Mouse (Mus musculus) CH12.LX (cell line): ENCODE results near the gene Tnfrsf14. TPM values are rescaled to one million over a fixed set of nuclear protein-coding genes. Genes with fewer than 3 reads are reported as not detected.

ENCODE experiments used
- DNase-seq: peaks from one replicate; pipeline ENCODE4 v3.0.0-alpha.2; 2013; ENCODE audit errors: extremely low read depth
- H3K27ac ChIP-seq: 2 replicates; pipeline ENCODE4 v1.5.1; 2012; ENCODE audit warnings: low read depth, mild to moderate bottlenecking, control low read depth, moderate library complexity; ENCODE audit not compliant: insufficient read depth
- H3K27me3 ChIP-seq: replicated peaks from 2 replicates; pipeline ENCODE3; 2012; ENCODE audit warnings: inconsistent platforms
- H3K36me3 ChIP-seq, 2 experiments: replicated peaks in 1 of 2; 2 replicates each; pipeline versions ENCODE3 to v1.6.1; 2012; ENCODE audit warnings: inconsistent platforms in 1 of 2, low read length in 1 of 2, mild to moderate bottlenecking in 1 of 2, mixed read lengths in 1 of 2, moderate library complexity in 1 of 2; ENCODE audit not compliant: control insufficient read depth in 1 of 2, insufficient read depth in 1 of 2
- H3K4me1 ChIP-seq, 2 experiments: 2 replicates each; pipeline ENCODE4 v1.6.1; 2012; ENCODE audit warnings: inconsistent platforms in 1 of 2, moderate library complexity in 1 of 2; ENCODE audit not compliant: insufficient read depth in 2 of 2, control insufficient read depth in 1 of 2
- H3K4me2 ChIP-seq: 2 replicates; pipeline ENCODE4 v1.6.1; 2012; ENCODE audit warnings: low read depth, mild to moderate bottlenecking, control low read depth; ENCODE audit not compliant: poor library complexity, insufficient read depth, severe bottlenecking
- H3K4me3 ChIP-seq, 3 experiments: fragments of 150-350 bp in 1 of 3; sonication (generic) in 1 of 3; replicated peaks in 1 of 3; 2 replicates each; pipeline versions ENCODE3 to v1.5.1; 2011 to 2012; ENCODE audit warnings: low read depth in 2 of 3, low read length in 2 of 3, mild to moderate bottlenecking in 2 of 3, moderate library complexity in 2 of 3, control low read depth in 1 of 3, improper control_type of control experiment in 1 of 3, inconsistent platforms in 1 of 3, mixed read lengths in 1 of 3; ENCODE audit not compliant: poor library complexity in 1 of 3
- H3K79me2 ChIP-seq: replicated peaks from 2 replicates; pipeline ENCODE4 v1.6.1; 2012; ENCODE audit warnings: mild to moderate bottlenecking, moderate library complexity; ENCODE audit not compliant: control insufficient read depth, poor library complexity, insufficient read depth, severe bottlenecking; ENCODE audit errors: extremely low read depth
- H3K9ac ChIP-seq: 2 replicates; pipeline ENCODE4 v1.6.1; 2012; ENCODE audit warnings: low read depth, mild to moderate bottlenecking, control low read depth, moderate library complexity; ENCODE audit not compliant: insufficient read depth
- H3K9me3 ChIP-seq: replicated peaks from 2 replicates; pipeline ENCODE3; 2012; ENCODE audit warnings: low read length, inconsistent platforms, mixed read lengths
- BHLHE40 ChIP-seq: IDR thresholded peaks from 2 replicates; pipeline ENCODE4 v1.6.1; 2011; ENCODE audit warnings: mild to moderate bottlenecking, low read depth, low read length, improper control_type of control experiment
- ELF1 ChIP-seq: IDR thresholded peaks from 2 replicates; pipeline ENCODE4 v1.6.1; 2014; ENCODE audit warnings: low read depth, mild to moderate bottlenecking, inconsistent platforms, low read length, improper control_type of control experiment
- EP300 ChIP-seq: IDR thresholded peaks from 2 replicates; pipeline ENCODE4 v1.6.1; 2011; ENCODE audit warnings: low read length, improper control_type of control experiment
- ETS1 ChIP-seq: conservative IDR thresholded peaks from 2 replicates; pipeline ENCODE4 v1.6.1; 2012; ENCODE audit warnings: low read depth, mild to moderate bottlenecking, inconsistent platforms, low read length, improper control_type of control experiment, moderate library complexity
- GABPA ChIP-seq: IDR thresholded peaks from 2 replicates; pipeline ENCODE4 v1.6.1; 2012; ENCODE audit warnings: low read depth, low read length, improper control_type of control experiment, inconsistent platforms; ENCODE audit not compliant: insufficient replicate concordance
- HCFC1 ChIP-seq: IDR thresholded peaks from 2 replicates; pipeline ENCODE4 v1.6.1; 2012; ENCODE audit warnings: low read depth, mild to moderate bottlenecking, inconsistent platforms, low read length, improper control_type of control experiment
- IRF4 ChIP-seq: IDR thresholded peaks from 2 replicates; pipeline ENCODE4 v1.6.1; 2014; ENCODE audit warnings: low read depth, mild to moderate bottlenecking, inconsistent platforms, low read length, improper control_type of control experiment
- JUN ChIP-seq: IDR thresholded peaks from 2 replicates; pipeline ENCODE4 v1.6.1; 2011; ENCODE audit warnings: low read depth, mild to moderate bottlenecking, low read length, improper control_type of control experiment, moderate library complexity; ENCODE audit not compliant: insufficient read depth
- JUND ChIP-seq: conservative IDR thresholded peaks from 2 replicates; pipeline ENCODE4 v1.6.1; 2011; ENCODE audit warnings: low read depth, low read length, improper control_type of control experiment
- KAT2A ChIP-seq: IDR thresholded peaks from 2 replicates; pipeline ENCODE4 v1.6.1; 2012; ENCODE audit warnings: low read length, improper control_type of control experiment, inconsistent platforms; ENCODE audit not compliant: insufficient replicate concordance
- MAFK ChIP-seq: IDR thresholded peaks from 2 replicates; pipeline ENCODE4 v1.6.1; 2011; ENCODE audit warnings: low read length, improper control_type of control experiment; ENCODE audit not compliant: insufficient replicate concordance
- MAX ChIP-seq: IDR thresholded peaks from 2 replicates; pipeline ENCODE4 v1.6.1; 2011; ENCODE audit warnings: low read length, improper control_type of control experiment
- MXI1 ChIP-seq: IDR thresholded peaks from 2 replicates; pipeline ENCODE4 v1.6.1; 2011; ENCODE audit warnings: mild to moderate bottlenecking, low read depth, low read length, improper control_type of control experiment
- NELFE ChIP-seq: IDR thresholded peaks from 2 replicates; pipeline ENCODE4 v1.6.1; 2011; ENCODE audit warnings: low read depth, low read length, improper control_type of control experiment
- NRF1 ChIP-seq: IDR thresholded peaks from 2 replicates; pipeline ENCODE4 v1.6.1; 2014; ENCODE audit warnings: low read depth, mild to moderate bottlenecking, inconsistent platforms, low read length, improper control_type of control experiment, moderate library complexity
- POLR2AphosphoS2 ChIP-seq: IDR thresholded peaks from 2 replicates; pipeline ENCODE4 v1.6.1; 2011; ENCODE audit warnings: low read depth, low read length, improper control_type of control experiment
- RAD21 ChIP-seq: IDR thresholded peaks from 2 replicates; pipeline ENCODE4 v1.6.1; 2011; ENCODE audit warnings: low read depth, mild to moderate bottlenecking, low read length, improper control_type of control experiment, moderate library complexity
- RCOR1 ChIP-seq: conservative IDR thresholded peaks from 2 replicates; pipeline ENCODE4 v1.6.1; 2012; ENCODE audit warnings: low read depth, mild to moderate bottlenecking, inconsistent platforms, low read length, improper control_type of control experiment
- SIN3A ChIP-seq: IDR thresholded peaks from 2 replicates; pipeline ENCODE4 v1.6.1; 2012; ENCODE audit warnings: low read length, improper control_type of control experiment, inconsistent platforms
- SMC3 ChIP-seq: IDR thresholded peaks from 2 replicates; pipeline ENCODE4 v1.6.1; 2011; ENCODE audit warnings: low read depth, low read length, improper control_type of control experiment
- TBP ChIP-seq: conservative IDR thresholded peaks from 2 replicates; pipeline ENCODE4 v1.6.1; 2011; ENCODE audit warnings: low read depth, low read length, improper control_type of control experiment
- UBTF ChIP-seq: IDR thresholded peaks from 2 replicates; pipeline ENCODE4 v1.6.1; 2012; ENCODE audit warnings: low read depth, mild to moderate bottlenecking, inconsistent platforms, low read length, improper control_type of control experiment, moderate library complexity
- USF1 ChIP-seq: IDR thresholded peaks from 2 replicates; pipeline ENCODE4 v1.6.1; 2014; ENCODE audit warnings: low read depth, mild to moderate bottlenecking, inconsistent platforms, low read length, improper control_type of control experiment
- ZC3H11A ChIP-seq: IDR thresholded peaks from 2 replicates; pipeline ENCODE4 v1.6.1; 2012; ENCODE audit warnings: low read depth, mild to moderate bottlenecking, inconsistent platforms, low read length, improper control_type of control experiment
- ZNF384 ChIP-seq: IDR thresholded peaks from 2 replicates; pipeline ENCODE4 v1.6.1; 2012; ENCODE audit warnings: low read depth, low read length, improper control_type of control experiment, inconsistent platforms
- dilution Hi-C: fragments of 300-500 bp; cut with MboI; formaldehyde crosslinking; loops from 2 replicates; pipeline ENCODE4 v1.14.3; 2020; ENCODE audit warnings: low sequenced_read_pairs; ENCODE audit not compliant: extremely low pct_unique_long_range_greater_than_20kb, extremely low pct_ligation_motif_present
- in situ Hi-C: fragments of 300-500 bp; cut with MboI; formaldehyde crosslinking; loops from 3 replicates; pipeline ENCODE4 v1.14.3; 2019; ENCODE audit warnings: low sequenced_read_pairs, low pct_ligation_motif_present, low pct_unique_long_range_greater_than_20kb, mixed read lengths
- polyA plus RNA-seq: library from polyadenylated mRNA; unstranded; fragments of >175 nt; gene quantifications from 2 replicates; pipeline ENCODE4 v1.2.1, GENCODE M21; 2012; ENCODE audit warnings: low read depth; ENCODE audit not compliant: insufficient read length
- total RNA-seq, 2 experiments: library from RNA; depleted of rRNA; stranded (reverse); fragments of 300-350 nt in 1 of 2; fragments of >200 nt in 1 of 2; gene quantifications; 2 replicates each; pipeline ENCODE4 v1.2.3; 2012 to 2014

Gene Tnfrsf14
- total and polyA plus RNA-seq, 3 experiments: 20.0 to 109 (median 25.9) TPM

DNA sequence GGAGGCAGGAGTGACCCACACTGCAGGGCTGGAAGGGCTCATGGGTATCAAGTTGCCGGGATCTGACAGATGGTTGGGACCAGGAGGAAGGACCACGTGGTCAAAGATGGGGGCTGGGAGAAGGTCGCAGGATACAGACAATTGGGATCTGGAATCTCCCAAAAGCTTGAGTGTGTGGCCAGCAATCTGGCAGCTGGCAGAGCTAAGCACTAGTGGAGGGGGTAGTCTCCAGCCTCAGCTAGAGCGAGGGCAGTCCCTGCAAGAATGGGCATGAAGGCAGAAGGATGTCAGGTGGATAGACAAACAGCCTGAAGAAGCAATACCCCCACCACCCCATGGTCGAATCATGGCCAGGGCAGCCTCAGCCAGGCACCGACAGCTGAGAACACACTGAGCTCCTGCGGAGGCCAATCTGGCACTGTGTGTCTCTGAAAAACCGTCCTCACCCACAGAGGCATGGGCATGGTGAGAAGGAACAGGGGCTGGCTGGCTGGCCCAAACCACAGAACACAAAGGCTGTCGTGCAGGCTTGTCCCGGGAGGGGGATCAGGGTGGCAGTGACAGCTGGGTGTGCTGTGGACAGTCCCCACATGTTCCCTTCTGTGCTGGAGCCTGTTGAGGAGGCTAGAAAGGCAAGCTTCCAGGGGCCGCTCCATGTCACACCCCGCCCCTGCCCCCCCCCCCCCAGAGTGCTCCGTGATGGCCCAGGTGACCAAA is 41.3 kb downstream of the Tnfrsf14 start:
- Histone ChIP-seq H3K36me3 (no peaks in the 10 kb centered on the region), H3K4me1 (peaks cover under 1 to 15% of the 10 kb centered on the region in 2 experiments), H3K4me2 (no peak overlapping the region), H3K4me3 (no peak overlapping the region), H3K27ac (no peak overlapping the region), H3K9ac (no peak overlapping the region), H3K9me3 (no peaks in the 10 kb centered on the region), H3K27me3 (peaks cover 15% of the 10 kb centered on the region), H3K79me2 (no peaks in the 10 kb centered on the region)
- TF ChIP-seq BHLHE40 (no peak), ELF1 (no peak), RAD21 (no peak), MAFK (no peak), MXI1 (no peak), HCFC1 (no peak), JUND (no peak), ZNF384 (no peak), MAX (no peak), SIN3A (no peak), SMC3 (no peak), ETS1 (no peak), NRF1 (no peak), ZC3H11A (no peak), IRF4 (no peak), TBP (no peak), USF1 (no peak), GABPA (no peak), JUN (no peak)
- dilution Hi-C loops (loop anchor here (25.0 kb wide), 1 partner anchor 150 kb away; no protein-coding TSS in a partner anchor), in situ Hi-C loops (loop anchor here (10.0 kb wide), 1 partner anchor 358 kb away; the partner anchor contains the start of gene Faap20)
- no peak for DNase-seq

DNA sequence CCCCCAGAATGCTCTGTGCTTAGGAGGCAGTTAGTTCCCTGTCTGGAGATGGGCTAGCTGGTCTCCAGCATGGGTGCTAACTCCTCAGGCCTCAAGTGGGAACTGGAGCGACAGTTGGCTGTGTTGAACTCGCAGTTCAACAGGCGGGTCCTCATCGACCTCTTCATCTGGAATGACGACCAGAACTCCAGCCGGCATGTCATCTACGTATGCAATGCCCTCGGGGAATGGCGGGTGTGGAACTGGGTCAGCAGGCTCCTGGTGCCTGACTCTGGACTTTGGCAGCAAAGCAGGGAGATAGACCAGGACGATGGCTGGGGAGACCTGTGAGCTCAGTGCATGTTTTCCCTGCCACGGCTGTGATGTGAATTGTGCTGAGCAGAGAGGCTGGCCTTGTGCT is 42.9 kb downstream of the Tnfrsf14 start:
- peaks cover 7 to 24% of the 10 kb centered on the region in 2 experiments; a peak in 3 of 4 replicates for H3K4me1 ChIP-seq
- H3K27ac ChIP-seq: no peak overlapping the region
- no peak overlapping the region for H3K9ac ChIP-seq
- no peaks in the 10 kb centered on the region for H3K9me3 ChIP-seq
- no peak for DNase-seq
- no peaks in the 10 kb centered on the region for H3K79me2 ChIP-seq
- H3K4me2 ChIP-seq: no peak overlapping the region
- TF ChIP-seq SMC3: no peak
- TF ChIP-seq BHLHE40: no peak
- TF ChIP-seq POLR2AphosphoS2: no peak
- no peak for TF ChIP-seq EP300
- TF ChIP-seq UBTF: no peak
- TF ChIP-seq MXI1: no peak
- no peak for TF ChIP-seq RCOR1
- no peak for TF ChIP-seq JUND
- no peak for TF ChIP-seq NELFE
- no peak for TF ChIP-seq NRF1
- no peak for TF ChIP-seq ZC3H11A
- no peak for TF ChIP-seq ELF1
- no peak for TF ChIP-seq KAT2A
- TF ChIP-seq MAFK: no peak
- TF ChIP-seq GABPA: no peak
- no peak for TF ChIP-seq SIN3A
- no peak overlapping the region for H3K4me3 ChIP-seq
- dilution Hi-C loops (loop anchor here (25.0 kb wide), 1 partner anchor 152 kb away; no protein-coding TSS in a partner anchor), in situ Hi-C loops (loop anchor here (10.0 kb wide), 1 partner anchor 359 kb away; the partner anchor contains the start of gene Faap20)
- peaks cover 11% of the 10 kb centered on the region for H3K27me3 ChIP-seq
- no peaks in the 10 kb centered on the region for H3K36me3 ChIP-seq
